Mouse (Mus musculus) embryonic fibroblast, embryonic 13.5 days (primary cell): ENCODE measurements at regions not wholly inside any gene's neighbourhood (a gene's known extent, or its start where the extent isn't known, plus 50 kb on each side); places are given as distances from the start of the nearest gene placed in this dataset.

Experiments used
- CTCF ChIP-seq: IDR thresholded peaks from 2 replicates; pipeline ENCODE4 v1.5.1; 2011; ENCODE audit warnings: mild to moderate bottlenecking, control low read depth, low read length, moderate library complexity, borderline replicate concordance; ENCODE audit not compliant: insufficient read depth
- POLR2A ChIP-seq: IDR thresholded peaks from 2 replicates; pipeline ENCODE4 v1.6.1; 2011; ENCODE audit warnings: low read depth, mild to moderate bottlenecking, control low read depth, low read length, moderate library complexity

DNA sequence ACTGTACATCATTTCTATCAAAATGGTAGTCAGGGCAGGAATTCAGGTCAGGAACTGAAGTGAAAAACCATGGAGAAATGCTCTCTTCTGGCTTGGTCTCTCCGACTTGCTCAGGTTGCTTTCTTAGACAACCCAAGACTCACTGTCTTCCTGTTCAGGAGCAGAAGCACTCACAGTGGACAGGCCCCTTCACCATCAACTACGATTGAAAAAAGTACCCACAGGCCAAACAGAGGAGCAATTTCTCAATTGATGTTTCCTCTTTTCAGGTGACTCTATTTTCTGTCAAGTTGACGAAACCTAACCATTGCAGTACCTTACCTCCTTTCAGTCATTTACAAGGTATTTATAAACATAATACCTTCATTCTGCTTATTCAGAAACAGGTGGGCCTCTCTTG, 136.4 kb downstream of the St8sia4 start:
- TF ChIP-seq CTCF: no peak
- no peak for TF ChIP-seq POLR2A
